Mouse (Mus musculus) neural tube, embryonic 11.5 days (tissue): ENCODE measurements at regions not wholly inside any gene's neighbourhood (a gene's known extent, or its start where the extent isn't known, plus 50 kb on each side); places are given as distances from the start of the nearest gene placed in this dataset.

Experiments
- ATAC-seq: fragments of 200-750 bp; cut with Nextera tagmentation; 2 replicates; pipeline ENCODE4 v1.8.0; 2017; ENCODE audit warnings: moderate number of reproducible peaks, mild to moderate bottlenecking, moderate TSS enrichment, moderate library complexity; ENCODE audit not compliant: insufficient read depth, low FRiP score, low TSS enrichment
- DNase-seq: peaks from one replicate; pipeline ENCODE4 v3.0.0-alpha.2; 2015; ENCODE audit warnings: low spot score
- H3K27ac ChIP-seq: fragments of 300-500 bp; sonication (generic); 2 replicates; pipeline ENCODE4 v1.5.1; 2014; ENCODE audit warnings: low read depth, mild to moderate bottlenecking, low read length
- H3K27me3 ChIP-seq: fragments of 300-500 bp; sonication (generic); 2 replicates; pipeline ENCODE4 v1.6.1; 2014; ENCODE audit warnings: mild to moderate bottlenecking, low read length, mixed read lengths; ENCODE audit not compliant: control insufficient read depth, insufficient read depth
- H3K36me3 ChIP-seq: fragments of 300-500 bp; sonication (generic); 2 replicates; pipeline ENCODE4 v1.6.1; 2014; ENCODE audit warnings: mild to moderate bottlenecking, low read length, moderate library complexity, mixed read lengths; ENCODE audit not compliant: control insufficient read depth, insufficient read depth
- H3K4me1 ChIP-seq: fragments of 300-500 bp; sonication (generic); 2 replicates; pipeline ENCODE4 v1.6.1; 2014; ENCODE audit warnings: low read length, mixed read lengths; ENCODE audit not compliant: control insufficient read depth, insufficient read depth
- H3K4me2 ChIP-seq: fragments of 300-500 bp; sonication (generic); 2 replicates; pipeline ENCODE4 v1.6.1; 2014; ENCODE audit warnings: low read depth, mild to moderate bottlenecking, moderate library complexity
- H3K4me3 ChIP-seq: fragments of 300-500 bp; sonication (generic); 2 replicates; pipeline ENCODE4 v1.5.1; 2014; ENCODE audit warnings: low read depth, low read length
- H3K9ac ChIP-seq: fragments of 300-500 bp; sonication (generic); 2 replicates; pipeline ENCODE4 v1.6.1; 2014; ENCODE audit warnings: mild to moderate bottlenecking, low read length
- H3K9me3 ChIP-seq: fragments of 300-500 bp; sonication (generic); 2 replicates; pipeline ENCODE4 v1.6.1; 2016; ENCODE audit warnings: low read length; ENCODE audit not compliant: control insufficient read depth
- WGBS: fragments of 180-500 bp; shearing (Covaris S2); extraction: QIAGEN DNeasy Blood & Tissue Kit; methylation state at CpG from one replicate; pipeline ENCODE4 v1.1.7; 2014; 5-methylcytosine and 5-hydroxymethylcytosine counted together

- Histone ChIP-seq H3K4me2 (no peak overlapping the region), H3K4me3 (no peak overlapping the region), H3K9ac (no peak overlapping the region), H3K4me1 (no peaks in the 10 kb centered on the region), H3K9me3 (no peaks in the 10 kb centered on the region), H3K36me3 (no peaks in the 10 kb centered on the region), H3K27me3 (no peaks in the 10 kb centered on the region), H3K27ac (no peak overlapping the region)
- WGBS, result 85% methylated on average over 3 of the region's 3 CpGs
- DNase-seq, result no peak
- no peak for ATAC-seq
These were observed 562.4 kb upstream of the Atp10a start for GRCm38 (mm10) chr7:58093523-58093922.

- WGBS, result 79% methylated on average over 2 of the region's 2 CpGs
- DNase-seq (no peak), ATAC-seq (no peak)
- Histone ChIP-seq H3K4me1 (no peaks in the 10 kb centered on the region), H3K4me2 (no peak overlapping the region), H3K27me3 (no peaks in the 10 kb centered on the region), H3K4me3 (no peak overlapping the region), H3K9ac (no peak overlapping the region), H3K27ac (no peak overlapping the region), H3K9me3 (no peaks in the 10 kb centered on the region), H3K36me3 (no peaks in the 10 kb centered on the region)
These were observed 569.0 kb upstream of the Gabra5 start for GRCm38 (mm10) chr7:58078825-58079224.

GRCm38 (mm10) chr7:58032975-58033374, 523.1 kb upstream of the Gabra5 start:
- Histone ChIP-seq H3K9ac (no peak overlapping the region), H3K27ac (no peak overlapping the region), H3K9me3 (no peaks in the 10 kb centered on the region), H3K4me3 (no peak overlapping the region), H3K4me1 (no peaks in the 10 kb centered on the region), H3K27me3 (no peaks in the 10 kb centered on the region), H3K36me3 (no peaks in the 10 kb centered on the region), H3K4me2 (no peak overlapping the region)
- DNase-seq (no peak), ATAC-seq (no peak)
- WGBS, result 81% methylated on average over 1 of the region's 1 CpGs

GRCm38 (mm10) chr7:58032111-58032510, 522.3 kb upstream of the Gabra5 start:
- no peak overlapping the region for H3K4me2 ChIP-seq
- H3K27ac ChIP-seq, result no peak overlapping the region
- DNase-seq (no peak), ATAC-seq (no peak)
- no peak overlapping the region for H3K4me3 ChIP-seq
- H3K27me3 ChIP-seq, result no peaks in the 10 kb centered on the region
- H3K9ac ChIP-seq, result no peak overlapping the region
- no peaks in the 10 kb centered on the region for H3K4me1 ChIP-seq
- WGBS, result 85% methylated on average over 1 of the region's 1 CpGs
- no peaks in the 10 kb centered on the region for H3K9me3 ChIP-seq
- no peaks in the 10 kb centered on the region for H3K36me3 ChIP-seq

GRCm38 (mm10) chr7:57992406-57993223, 482.8 kb upstream of the Gabra5 start:
- Histone ChIP-seq H3K9ac (no peak overlapping the region), H3K36me3 (no peaks in the 10 kb centered on the region), H3K4me2 (no peak overlapping the region), H3K9me3 (no peaks in the 10 kb centered on the region), H3K27me3 (no peaks in the 10 kb centered on the region), H3K4me1 (no peaks in the 10 kb centered on the region), H3K27ac (no peak overlapping the region), H3K4me3 (no peak overlapping the region)
- ATAC-seq (no peak), DNase-seq (peak; percentile 9)
- 80% methylated on average over 11 of the region's 11 CpGs for WGBS

GRCm38 (mm10) chr7:57983192-57983591, 473.3 kb upstream of the Gabra5 start:
- no peak overlapping the region for H3K9ac ChIP-seq
- no peak overlapping the region for H3K4me3 ChIP-seq
- H3K36me3 ChIP-seq, result no peaks in the 10 kb centered on the region
- H3K9me3 ChIP-seq, result no peaks in the 10 kb centered on the region
- no peak overlapping the region for H3K4me2 ChIP-seq
- DNase-seq (no peak), ATAC-seq (no peak)
- H3K27me3 ChIP-seq, result no peaks in the 10 kb centered on the region
- no peaks in the 10 kb centered on the region for H3K4me1 ChIP-seq
- no peak overlapping the region for H3K27ac ChIP-seq

- H3K9me3 ChIP-seq, result no peaks in the 10 kb centered on the region
- ATAC-seq (no peak), DNase-seq (no peak)
- no peaks in the 10 kb centered on the region for H3K36me3 ChIP-seq
- no peaks in the 10 kb centered on the region for H3K4me1 ChIP-seq
- H3K27ac ChIP-seq, result no peak overlapping the region
- H3K27me3 ChIP-seq, result no peaks in the 10 kb centered on the region
- no peak overlapping the region for H3K4me2 ChIP-seq
- no peak overlapping the region for H3K9ac ChIP-seq
- no peak overlapping the region for H3K4me3 ChIP-seq
These were observed 456.4 kb upstream of the Gabra5 start for GRCm38 (mm10) chr7:57966216-57966615.

- Histone ChIP-seq H3K27me3 (no peaks in the 10 kb centered on the region), H3K9ac (no peak overlapping the region), H3K27ac (no peak overlapping the region), H3K4me1 (no peaks in the 10 kb centered on the region), H3K9me3 (no peaks in the 10 kb centered on the region), H3K4me2 (no peak overlapping the region), H3K36me3 (no peaks in the 10 kb centered on the region), H3K4me3 (no peak overlapping the region)
- DNase-seq (no peak), ATAC-seq (no peak)
These were observed 449.0 kb upstream of the Gabra5 start for GRCm38 (mm10) chr7:57958871-57959270.
